Mouse (Mus musculus): ENCODE results near the gene Rabac1.

DNA sequence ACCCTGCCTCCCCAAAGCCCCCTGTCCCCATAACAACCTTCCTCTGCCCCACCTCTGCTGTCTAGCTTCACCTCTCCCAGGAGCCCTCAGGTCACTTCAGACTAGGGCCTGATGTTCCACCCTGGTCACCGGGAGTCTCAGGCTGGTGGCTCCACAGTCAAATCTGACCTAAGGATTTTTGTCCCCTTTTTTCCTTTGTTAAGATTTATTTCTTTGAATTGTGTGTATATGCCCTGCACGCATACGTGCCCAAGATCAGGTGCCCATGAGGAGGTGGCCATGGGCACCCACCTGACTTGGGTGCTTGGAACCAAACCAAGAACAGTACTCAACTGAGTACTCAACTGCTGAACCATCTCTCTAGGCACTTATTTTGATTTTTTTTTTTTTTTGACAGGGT, 2.2 kb downstream of the Rabac1 start:
- TF ChIP-seq CTCF (IDR thresholded peaks at IDR 0.05; ENCODE audit: borderline replicate concordance, extremely low read depth, insufficient read depth, insufficient read length) (no peak), POLR2A (IDR thresholded peaks at IDR 0.05; ENCODE audit: borderline replicate concordance, extremely low read depth, insufficient read depth, insufficient read length, poor library complexity, severe bottlenecking) (no peak)
